Mouse (Mus musculus) retina, adult 2 months (tissue): ENCODE results near the gene Hdgfl2.

Experiments
- DNase-seq: peaks from one replicate; pipeline ENCODE4 v3.0.0-alpha.2; 2012; ENCODE audit warnings: low read depth, low spot score

Gene Hdgfl2

GRCm38 (mm10) chr17:56078880-56079795 lies at the start of gene Hdgfl2:
Hdgfl2 (plus strand) TSS chr17:56079634.
- peak; percentile 100 for DNase-seq

- DNase-seq = no peak
Observed at GRCm38 (mm10) chr17:56030238-56030870, 49.1 kb upstream of the Hdgfl2 start.

- no peak for DNase-seq
Observed at GRCm38 (mm10) chr17:56030919-56031318, 48.5 kb upstream of the Hdgfl2 start.

GRCm38 (mm10) chr17:56031431-56031830 lies 48.0 kb upstream of the Hdgfl2 start:
- no peak for DNase-seq

- no peak for DNase-seq
Observed at GRCm38 (mm10) chr17:56032127-56032733, 47.2 kb upstream of the Hdgfl2 start.

GRCm38 (mm10) chr17:56032831-56033230 lies 46.6 kb upstream of the Hdgfl2 start:
- DNase-seq = no peak

- DNase-seq = no peak
Observed at GRCm38 (mm10) chr17:56034040-56034725, 45.3 kb upstream of the Hdgfl2 start.

- DNase-seq = no peak
Observed at GRCm38 (mm10) chr17:56034726-56035100, 44.7 kb upstream of the Hdgfl2 start.

- DNase-seq = no peak
Observed at GRCm38 (mm10) chr17:56035216-56035615, 44.2 kb upstream of the Hdgfl2 start.

GRCm38 (mm10) chr17:56036176-56036900 lies 43.1 kb upstream of the Hdgfl2 start, which contains the start of gene Sh3gl1:
Sh3gl1 (minus strand) TSS chr17:56036635.
- peak; percentile 99 for DNase-seq

GRCm38 (mm10) chr17:56036901-56037287 lies 42.5 kb upstream of the Hdgfl2 start:
- no peak for DNase-seq

- no peak for DNase-seq
Observed at GRCm38 (mm10) chr17:56038583-56039261, 40.7 kb upstream of the Hdgfl2 start.

- DNase-seq = no peak
Observed at GRCm38 (mm10) chr17:56039345-56039744, 40.1 kb upstream of the Hdgfl2 start.

GRCm38 (mm10) chr17:56040030-56040856 lies 39.2 kb upstream of the Hdgfl2 start, which contains the start of gene Chaf1a:
Chaf1a (plus strand) TSS chr17:56040439.
- peak; percentile 89 for DNase-seq

GRCm38 (mm10) chr17:56040857-56041163 lies 38.6 kb upstream of the Hdgfl2 start:
- no peak for DNase-seq

GRCm38 (mm10) chr17:56051369-56051768 lies 28.1 kb upstream of the Hdgfl2 start:
- no peak for DNase-seq

- DNase-seq = no peak
Observed at GRCm38 (mm10) chr17:56054938-56055337, 24.5 kb upstream of the Hdgfl2 start.

GRCm38 (mm10) chr17:56055945-56056678 lies 23.3 kb upstream of the Hdgfl2 start:
- no peak for DNase-seq
